8 mouse cellular contexts compared by ENCODE assay signal in the genomic region with DNA sequence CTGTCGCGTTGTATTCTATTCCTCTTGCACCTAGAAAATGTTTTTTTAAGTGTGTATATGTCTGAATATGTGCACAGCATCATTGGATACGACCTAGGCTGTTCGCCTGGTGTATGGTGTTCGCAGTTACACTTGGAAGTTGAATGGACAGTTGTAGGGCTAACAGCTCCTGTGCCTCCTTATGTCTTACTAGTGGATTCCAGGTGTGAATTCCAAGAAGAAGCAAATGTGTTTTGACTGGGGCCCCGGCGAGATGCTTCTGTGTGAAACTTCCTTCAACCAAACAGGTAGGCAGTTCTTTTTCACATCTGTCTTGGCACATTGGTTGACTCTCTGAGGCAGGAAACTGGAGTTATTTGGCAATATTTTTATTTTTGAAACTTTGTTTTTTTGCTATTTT. TPM values are rescaled to one million over a fixed set of nuclear protein-coding genes. Genes with fewer than 3 reads are reported as not detected.
A peak's percentile ranks its signal among the peaks of the same experiment; 100 is the strongest.
DNase-seq lines count a peak whose midpoint lies in the region; ATAC-seq and TF ChIP-seq lines count a peak whose summit lies in the region.

No protein-coding gene starts in this region.

- H3K4me1 ChIP-seq in kidney, embryonic 16.5 days (ENCODE audit: insufficient read depth, low read length) = peaks cover 10% of the 10 kb centered on the region
- no peaks in the 10 kb centered on the region for H3K4me1 ChIP-seq in hindbrain, postnatal 0 days (ENCODE audit: insufficient read depth, low read length)
- 0 out of 2 replicates have a peak, but pooled peaks cover 4% of the 10 kb centered on the region for H3K4me1 ChIP-seq in midbrain, postnatal 0 days (ENCODE audit: insufficient read depth, low read length)

- peak overlapping the region; percentile 67 for H3K4me2 ChIP-seq in kidney, embryonic 16.5 days (replicated peaks; ENCODE audit: low read depth, low read length)
- peak overlapping the region; percentile 62 for H3K4me2 ChIP-seq in hindbrain, postnatal 0 days (ENCODE audit: low read depth, low read length)
- peak overlapping the region; percentile 79 for H3K4me2 ChIP-seq in midbrain, postnatal 0 days (ENCODE audit: low read depth, low read length, poor library complexity, severe bottlenecking)

- ATAC-seq in kidney, embryonic 16.5 days (ENCODE audit: low FRiP score, low TSS enrichment) = no peak
- no peak for ATAC-seq in hindbrain, postnatal 0 days
- no peak for ATAC-seq in midbrain, postnatal 0 days (ENCODE audit: low FRiP score)

- H3K4me3 ChIP-seq in kidney, embryonic 16.5 days (ENCODE audit: low read length) = peak overlapping the region; percentile 92
- H3K4me3 ChIP-seq in hindbrain, postnatal 0 days (ENCODE audit: low read length) = peak overlapping the region; percentile 70
- H3K4me3 ChIP-seq in midbrain, postnatal 0 days (ENCODE audit: low read depth, low read length) = peak overlapping the region; percentile 72

- WGBS in kidney, embryonic 16.5 days = 12% methylated on average over 7 of the region's 7 CpGs
- WGBS in hindbrain, postnatal 0 days = 25% methylated on average over 7 of the region's 7 CpGs
- WGBS in midbrain, postnatal 0 days = 23% methylated on average over 7 of the region's 7 CpGs

- intact Hi-C loops in left cerebral cortex, postnatal 14 days (cut with DNase I) = no loop called here

- no peaks in the 10 kb centered on the region for H3K27me3 ChIP-seq in kidney, embryonic 16.5 days (ENCODE audit: insufficient read depth, low read length)
- no peaks in the 10 kb centered on the region for H3K27me3 ChIP-seq in hindbrain, postnatal 0 days (ENCODE audit: insufficient read depth, low read length)
- no peaks in the 10 kb centered on the region for H3K27me3 ChIP-seq in midbrain, postnatal 0 days (ENCODE audit: insufficient read depth, low read length)

- H3K9me3 ChIP-seq in kidney, embryonic 16.5 days (ENCODE audit: low read length) = no peaks in the 10 kb centered on the region
- no peaks in the 10 kb centered on the region for H3K9me3 ChIP-seq in hindbrain, postnatal 0 days (ENCODE audit: low read length)
- no peaks in the 10 kb centered on the region for H3K9me3 ChIP-seq in midbrain, postnatal 0 days (ENCODE audit: low read length)

- H3K9ac ChIP-seq in kidney, embryonic 16.5 days (replicated peaks; ENCODE audit: low read length) = peak overlapping the region; percentile 75
- H3K9ac ChIP-seq in hindbrain, postnatal 0 days (replicated peaks; ENCODE audit: low read length) = peak overlapping the region; percentile 72
- peak overlapping the region; percentile 73 for H3K9ac ChIP-seq in midbrain, postnatal 0 days (replicated peaks; ENCODE audit: low read length, poor library complexity, severe bottlenecking)

- H3K36me3 ChIP-seq in kidney, embryonic 16.5 days (ENCODE audit: insufficient read depth, low read length) = peaks cover 35% of the 10 kb centered on the region
- H3K36me3 ChIP-seq in hindbrain, postnatal 0 days (ENCODE audit: insufficient read depth, low read length) = peaks cover 29% of the 10 kb centered on the region
- H3K36me3 ChIP-seq in midbrain, postnatal 0 days (ENCODE audit: insufficient read depth, low read length) = peaks cover 34% of the 10 kb centered on the region

- no peak for DNase-seq in kidney, adult 11 months
- DNase-seq in c-Kit-positive CD71-negative TER-119-negative erythroid progenitor cells, embryonic 14.5 days (ENCODE audit: low read depth) = peak; percentile 7
- no peak for DNase-seq in hindbrain, postnatal 0 days (ENCODE audit: low spot score)
- no peak for DNase-seq in midbrain, postnatal 0 days (ENCODE audit: low spot score)
- DNase-seq in gastrocnemius, postnatal 10 days = no peak
- no peak for DNase-seq in cerebellum, postnatal 4 days (ENCODE audit: low spot score in 2 of 2)
- no peak for DNase-seq in left cerebral cortex, postnatal 14 days (ENCODE audit: low spot score in 2 of 2)

- TF ChIP-seq CTCF in hindbrain, postnatal 0 days (IDR thresholded peaks at IDR 0.05; ENCODE audit: low read depth) = no peak
- TF ChIP-seq CTCF in midbrain, postnatal 0 days (IDR thresholded peaks at IDR 0.05) = no peak

- H3K27ac ChIP-seq in kidney, embryonic 16.5 days (ENCODE audit: low read length) = no peak overlapping the region
- no peak overlapping the region for H3K27ac ChIP-seq in hindbrain, postnatal 0 days
- no peak overlapping the region for H3K27ac ChIP-seq in midbrain, postnatal 0 days (ENCODE audit: low read depth, low read length)

RNA-seq across cellular contexts. Expression of a gene that starts 0.7 kb away (rescaled TPM):
- 180 and 184 TPM in 2 replicates for polyA plus RNA-seq in kidney, embryonic 16.5 days (2015; fragmentation: Nextera tagmentation; extraction: Ambion mirVana)
- total RNA-seq in hindbrain, postnatal 0 days (2014; rRNA removed) = 50.2 and 61.9 TPM in 2 replicates
- polyA plus RNA-seq in hindbrain, postnatal 0 days (2015; fragmentation: Nextera tagmentation; extraction: Ambion mirVana) = 80.7 and 81.8 TPM in 2 replicates
- 49.5 and 59.5 TPM in 2 replicates for total RNA-seq in midbrain, postnatal 0 days (2014; rRNA removed)
- 75.6 and 80.3 TPM in 2 replicates for polyA plus RNA-seq in midbrain, postnatal 0 days (2015; fragmentation: Nextera tagmentation; extraction: Ambion mirVana)
- 10 to 100 TPM; 23.5 to 33.2 TPM for total RNA-seq in gastrocnemius, postnatal 10 days (2021)
- total RNA-seq in left cerebral cortex, postnatal 14 days (2021) = 10 to 100 TPM; 39.6 to 47.4 TPM

RNA-seq across cellular contexts. Expression of a gene that starts 28.9 kb away (rescaled TPM):
- 939 and 944 TPM in 2 replicates for polyA plus RNA-seq in kidney, embryonic 16.5 days (2015; fragmentation: Nextera tagmentation; extraction: Ambion mirVana)
- total RNA-seq in hindbrain, postnatal 0 days (2014; rRNA removed) = 474 and 477 TPM in 2 replicates
- polyA plus RNA-seq in hindbrain, postnatal 0 days (2015; fragmentation: Nextera tagmentation; extraction: Ambion mirVana) = 981 and 1,003 TPM in 2 replicates
- total RNA-seq in midbrain, postnatal 0 days (2014; rRNA removed) = 543 and 643 TPM in 2 replicates
- polyA plus RNA-seq in midbrain, postnatal 0 days (2015; fragmentation: Nextera tagmentation; extraction: Ambion mirVana) = 972 and 1,028 TPM in 2 replicates
- 100 to 1,000 TPM; 182 to 195 TPM for total RNA-seq in gastrocnemius, postnatal 10 days (2021)
- total RNA-seq in left cerebral cortex, postnatal 14 days (2021) = 100 to 1,000 TPM; 338 to 354 TPM

RNA-seq across cellular contexts. Expression of a gene that starts 38.8 kb away (rescaled TPM):
- 101 and 103 TPM in 2 replicates for polyA plus RNA-seq in kidney, embryonic 16.5 days (2015; fragmentation: Nextera tagmentation; extraction: Ambion mirVana)
- total RNA-seq in hindbrain, postnatal 0 days (2014; rRNA removed) = 33.6 and 45.9 TPM in 2 replicates
- 78.8 and 86.7 TPM in 2 replicates for polyA plus RNA-seq in hindbrain, postnatal 0 days (2015; fragmentation: Nextera tagmentation; extraction: Ambion mirVana)
- total RNA-seq in midbrain, postnatal 0 days (2014; rRNA removed) = 37.9 and 39.6 TPM in 2 replicates
- 77.8 and 81.8 TPM in 2 replicates for polyA plus RNA-seq in midbrain, postnatal 0 days (2015; fragmentation: Nextera tagmentation; extraction: Ambion mirVana)
- 10 to 100 TPM; 61.1 to 71.6 TPM for total RNA-seq in gastrocnemius, postnatal 10 days (2021)
- 10 to 100 TPM; 47.4 to 49.8 TPM for total RNA-seq in left cerebral cortex, postnatal 14 days (2021)

RNA-seq across cellular contexts. Expression of a gene that starts 38.9 kb away (rescaled TPM):
- polyA plus RNA-seq in kidney, embryonic 16.5 days (2015; fragmentation: Nextera tagmentation; extraction: Ambion mirVana) = 24.5 and 26.8 TPM in 2 replicates
- total RNA-seq in hindbrain, postnatal 0 days (2014; rRNA removed) = 35.3 and 38.2 TPM in 2 replicates
- polyA plus RNA-seq in hindbrain, postnatal 0 days (2015; fragmentation: Nextera tagmentation; extraction: Ambion mirVana) = 16.1 and 16.9 TPM in 2 replicates
- 34.5 and 42.3 TPM in 2 replicates for total RNA-seq in midbrain, postnatal 0 days (2014; rRNA removed)
- polyA plus RNA-seq in midbrain, postnatal 0 days (2015; fragmentation: Nextera tagmentation; extraction: Ambion mirVana) = 20.5 and 22.6 TPM in 2 replicates
- 10 to 100 TPM in 1 of 2 experiments, 1 to 10 TPM in 1; 9.3 to 21.6 TPM for total RNA-seq in gastrocnemius, postnatal 10 days (2021)
- 10 to 100 TPM; 68.3 to 75.5 TPM for total RNA-seq in left cerebral cortex, postnatal 14 days (2021)

RNA-seq across cellular contexts. Expression of a gene that starts 47.8 kb away (rescaled TPM):
- polyA plus RNA-seq in kidney, embryonic 16.5 days (2015; fragmentation: Nextera tagmentation; extraction: Ambion mirVana) = 42.8 and 47.1 TPM in 2 replicates
- total RNA-seq in hindbrain, postnatal 0 days (2014; rRNA removed) = 13.2 and 16.7 TPM in 2 replicates
- 19.2 and 22.7 TPM in 2 replicates for polyA plus RNA-seq in hindbrain, postnatal 0 days (2015; fragmentation: Nextera tagmentation; extraction: Ambion mirVana)
- total RNA-seq in midbrain, postnatal 0 days (2014; rRNA removed) = 13.6 and 13.7 TPM in 2 replicates
- polyA plus RNA-seq in midbrain, postnatal 0 days (2015; fragmentation: Nextera tagmentation; extraction: Ambion mirVana) = 15.7 and 17.7 TPM in 2 replicates
- 10 to 100 TPM; 38.3 to 38.7 TPM for total RNA-seq in gastrocnemius, postnatal 10 days (2021)
- 10 to 100 TPM; 14.8 to 17.4 TPM for total RNA-seq in left cerebral cortex, postnatal 14 days (2021)
